Mouse (Mus musculus) myocyte (in vitro differentiated cells): Measurements from ENCODE around the gene Rassf4. TPM values are rescaled to one million over a fixed set of nuclear protein-coding genes. Genes with fewer than 3 reads are reported as not detected.

Source experiments
- H3K27me3 ChIP-seq: one replicate; pipeline ENCODE4 v1.6.1; 2011; ENCODE audit not compliant: control insufficient read depth, insufficient read depth, insufficient read length
- H3K36me3 ChIP-seq: one replicate; pipeline ENCODE4 v1.6.1; 2011; ENCODE audit not compliant: control insufficient read depth, insufficient read depth
- H3K4me2 ChIP-seq: one replicate; pipeline ENCODE4 v1.6.1; 2011; ENCODE audit warnings: low read depth, control low read depth
- H3K4me3 ChIP-seq: one replicate; pipeline ENCODE4 v1.5.1; 2011; ENCODE audit warnings: mild to moderate bottlenecking, control low read depth, moderate library complexity
- H3K79me2 ChIP-seq: one replicate; pipeline ENCODE4 v1.6.1; 2011; ENCODE audit not compliant: control insufficient read depth, insufficient read depth
- H3ac ChIP-seq: one replicate; pipeline ENCODE4 v1.6.1; 2011; ENCODE audit not compliant: control insufficient read depth, insufficient read length
- CEBPB ChIP-seq: IDR thresholded peaks from 2 replicates; pipeline ENCODE4 v1.6.1; 2011; ENCODE audit warnings: mild to moderate bottlenecking, moderate library complexity; ENCODE audit not compliant: poor library complexity, insufficient read depth, severe bottlenecking
- E2F4 ChIP-seq: IDR thresholded peaks from one replicate; pipeline ENCODE4 v1.6.1; 2011; ENCODE audit warnings: mild to moderate bottlenecking, control low read depth, moderate library complexity; ENCODE audit not compliant: insufficient read depth
- MAX ChIP-seq: IDR thresholded peaks from one replicate; pipeline ENCODE4 v1.6.1; 2011; ENCODE audit warnings: low read depth, mild to moderate bottlenecking, control low read depth
- MYOD1 ChIP-seq, 3 experiments: IDR thresholded peaks; one replicate each; pipeline ENCODE4 v1.6.1; 2011; ENCODE audit warnings: control low read depth in 2 of 3, low read depth in 2 of 3, mild to moderate bottlenecking in 2 of 3, moderate library complexity in 1 of 3; ENCODE audit not compliant: insufficient read length in 2 of 3, control insufficient read depth in 1 of 3
- MYOG ChIP-seq, 3 experiments: IDR thresholded peaks; one replicate each; pipeline ENCODE4 v1.6.1; 2011; ENCODE audit warnings: control low read depth in 2 of 3, low read depth in 2 of 3, mild to moderate bottlenecking in 2 of 3; ENCODE audit not compliant: insufficient read length in 2 of 3, control insufficient read depth in 1 of 3, insufficient read depth in 1 of 3
- POLR2A ChIP-seq: IDR thresholded peaks from one replicate; pipeline ENCODE4 v1.6.1; 2011; ENCODE audit warnings: low read depth, mild to moderate bottlenecking, control low read depth, moderate library complexity; ENCODE audit not compliant: insufficient read length
- POLR2AphosphoS2 ChIP-seq: IDR thresholded peaks from one replicate; pipeline ENCODE4 v1.6.1; 2011; ENCODE audit warnings: low read depth, control low read depth; ENCODE audit not compliant: insufficient read length
- REST ChIP-seq: IDR thresholded peaks from one replicate; pipeline ENCODE4 v1.6.1; 2011; ENCODE audit warnings: mild to moderate bottlenecking, control low read depth, moderate library complexity; ENCODE audit not compliant: insufficient read depth, insufficient read length
- SRF ChIP-seq: IDR thresholded peaks from one replicate; pipeline ENCODE4 v1.6.1; 2011; ENCODE audit warnings: low read depth; ENCODE audit not compliant: control insufficient read depth, insufficient read length
- TCF12 ChIP-seq: IDR thresholded peaks from one replicate; pipeline ENCODE4 v1.6.1; 2011; ENCODE audit warnings: mild to moderate bottlenecking, control low read depth; ENCODE audit not compliant: poor library complexity, insufficient read depth, severe bottlenecking
- TCF3 ChIP-seq: IDR thresholded peaks from one replicate; pipeline ENCODE4 v1.6.1; 2011; ENCODE audit warnings: low read depth, control low read depth; ENCODE audit not compliant: insufficient read length
- USF1 ChIP-seq: IDR thresholded peaks from one replicate; pipeline ENCODE4 v1.6.1; 2011; ENCODE audit warnings: low read depth, mild to moderate bottlenecking, control low read depth, moderate library complexity
- polyA plus RNA-seq: library from polyadenylated mRNA; unstranded; fragments of >200 nt; fragmentation: generic; extraction: Trizol; gene quantifications from one replicate; pipeline ENCODE4 v1.2.1, GENCODE M21; 2012; ENCODE audit warnings: missing spikeins

Gene Rassf4
- polyA plus RNA-seq, 1 experiment: 0.86 TPM

DNA sequence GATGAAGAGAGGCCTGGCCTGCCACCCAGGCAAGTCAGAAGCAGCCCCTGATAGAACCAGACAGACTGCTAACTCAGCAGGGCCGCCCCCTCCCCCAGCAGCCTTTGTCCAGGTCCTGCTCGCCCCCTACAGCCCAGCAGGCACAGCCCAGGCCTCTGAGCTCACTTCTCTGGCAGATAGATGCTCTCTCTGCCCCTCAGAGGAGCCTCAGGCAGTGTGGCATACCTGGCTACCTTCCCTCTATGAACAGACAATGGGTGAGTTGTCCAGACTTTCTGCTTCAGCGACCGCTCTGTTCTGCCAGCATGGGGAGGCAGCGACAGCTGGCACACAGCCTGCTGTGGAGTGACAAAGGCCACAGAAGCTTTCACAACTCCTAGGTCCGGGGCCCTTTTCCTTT is 3.6 kb downstream of the Rassf4 start:
- Histone ChIP-seq H3K27me3 (no peaks in the 10 kb centered on the region), H3K36me3 (no peaks in the 10 kb centered on the region), H3K4me3 (no peak overlapping the region), H3K79me2 (no peaks in the 10 kb centered on the region), H3K4me2 (no peak overlapping the region), H3ac (no peak overlapping the region)
- TF ChIP-seq MYOD1 (IDR thresholded peaks at IDR 0.05; ENCODE audit: control insufficient read depth in 1 of 3, insufficient read length in 2 of 3, low read depth in 2 of 3): no peak

DNA sequence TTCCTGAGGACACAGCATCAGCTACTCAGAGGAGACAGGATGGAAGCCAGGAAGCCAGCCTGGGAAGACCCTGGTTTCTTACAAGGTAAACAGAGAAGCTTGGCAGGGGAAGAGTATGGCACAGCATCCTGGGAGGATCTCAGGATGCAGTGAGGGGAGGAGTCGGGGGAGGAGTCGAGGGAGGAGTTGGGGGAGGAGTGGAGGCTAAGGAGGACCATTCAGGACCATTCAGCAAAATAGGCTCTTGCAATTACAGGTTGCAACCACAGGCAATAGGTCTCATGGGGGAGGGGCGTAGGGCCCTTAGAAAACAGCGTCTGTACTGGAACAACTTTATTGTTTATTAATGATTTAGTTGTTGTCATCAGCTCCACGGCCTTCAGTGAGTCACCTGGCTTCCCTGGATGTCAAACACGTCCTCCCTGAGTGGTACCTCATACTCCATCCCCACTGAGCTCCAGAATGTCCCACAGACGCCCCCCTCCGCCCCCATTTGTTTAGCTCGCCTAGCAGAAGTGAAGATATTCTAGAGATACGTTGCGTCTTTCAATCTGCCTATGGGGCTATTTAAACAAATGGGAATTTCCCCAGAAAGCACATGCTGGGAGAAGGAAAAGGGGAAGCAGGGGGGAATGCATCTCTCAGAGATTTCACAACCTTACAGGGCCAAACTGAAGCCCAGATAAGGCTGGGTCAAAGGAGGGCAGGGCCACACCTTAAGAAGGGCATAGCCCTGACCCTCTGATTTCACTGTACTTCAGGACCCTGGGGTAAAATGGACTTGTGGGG is 4.9 kb downstream of the Rassf4 start:
- H3K36me3 ChIP-seq: no peaks in the 10 kb centered on the region
- H3K4me2 ChIP-seq: no peak overlapping the region
- no peaks in the 10 kb centered on the region for H3K79me2 ChIP-seq
- H3ac ChIP-seq: no peak overlapping the region
- H3K4me3 ChIP-seq: no peak overlapping the region
- TF ChIP-seq TCF3: no peak
- H3K27me3 ChIP-seq: no peaks in the 10 kb centered on the region

DNA sequence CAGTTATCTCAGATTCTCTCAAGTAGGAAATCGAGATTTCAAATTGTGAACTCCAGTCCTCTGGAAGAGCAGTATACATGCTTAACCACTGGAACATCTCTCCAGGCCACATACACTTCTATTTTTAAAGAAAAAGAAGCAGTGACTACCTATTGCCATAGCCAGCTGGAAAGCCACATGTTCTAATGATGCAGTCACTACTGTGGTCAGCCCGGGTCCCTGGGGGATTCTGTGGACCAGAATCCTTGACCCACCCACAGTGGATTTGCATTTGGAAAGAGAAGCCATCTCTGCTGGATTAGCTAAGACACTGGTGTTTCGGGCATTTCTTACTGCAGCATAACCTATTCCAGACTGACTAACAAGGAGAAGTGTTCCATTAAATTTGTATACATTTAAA is 6.4 kb downstream of the Rassf4 start:
- H3ac ChIP-seq: no peak overlapping the region

DNA sequence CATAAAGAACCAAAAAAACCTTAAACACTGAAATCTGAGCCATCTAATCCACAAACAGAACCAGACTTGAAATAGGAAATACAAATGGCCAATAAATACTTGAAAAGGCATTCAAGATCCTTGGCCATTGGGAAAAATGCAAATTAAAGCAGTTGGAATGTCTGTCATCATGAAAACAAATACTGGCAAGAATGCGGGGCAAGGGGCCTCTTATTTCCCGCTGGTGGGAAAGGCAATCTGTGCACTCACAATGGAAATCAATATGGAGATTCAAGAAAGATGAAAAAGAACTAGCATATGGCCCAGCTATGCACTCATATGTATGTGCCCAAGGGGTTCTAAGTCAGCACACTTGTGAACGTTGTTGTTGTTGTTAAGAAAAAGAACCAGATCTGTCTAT is 6.9 kb downstream of the Rassf4 start:
- H3ac ChIP-seq: no peak overlapping the region
- H3K27me3 ChIP-seq: no peaks in the 10 kb centered on the region

More for the DNA sequence above, 6.4 kb downstream of the Rassf4 start:
- Histone ChIP-seq H3K27me3 (no peaks in the 10 kb centered on the region), H3K4me2 (peak overlapping the region; percentile 34), H3K79me2 (no peaks in the 10 kb centered on the region), H3K36me3 (no peaks in the 10 kb centered on the region), H3K4me3 (no peak overlapping the region)
- no peak for TF ChIP-seq SRF
- no peak for TF ChIP-seq MYOD1 (IDR thresholded peaks at IDR 0.05; ENCODE audit: control insufficient read depth in 1 of 3, insufficient read length in 2 of 3, low read depth in 2 of 3)

DNA sequence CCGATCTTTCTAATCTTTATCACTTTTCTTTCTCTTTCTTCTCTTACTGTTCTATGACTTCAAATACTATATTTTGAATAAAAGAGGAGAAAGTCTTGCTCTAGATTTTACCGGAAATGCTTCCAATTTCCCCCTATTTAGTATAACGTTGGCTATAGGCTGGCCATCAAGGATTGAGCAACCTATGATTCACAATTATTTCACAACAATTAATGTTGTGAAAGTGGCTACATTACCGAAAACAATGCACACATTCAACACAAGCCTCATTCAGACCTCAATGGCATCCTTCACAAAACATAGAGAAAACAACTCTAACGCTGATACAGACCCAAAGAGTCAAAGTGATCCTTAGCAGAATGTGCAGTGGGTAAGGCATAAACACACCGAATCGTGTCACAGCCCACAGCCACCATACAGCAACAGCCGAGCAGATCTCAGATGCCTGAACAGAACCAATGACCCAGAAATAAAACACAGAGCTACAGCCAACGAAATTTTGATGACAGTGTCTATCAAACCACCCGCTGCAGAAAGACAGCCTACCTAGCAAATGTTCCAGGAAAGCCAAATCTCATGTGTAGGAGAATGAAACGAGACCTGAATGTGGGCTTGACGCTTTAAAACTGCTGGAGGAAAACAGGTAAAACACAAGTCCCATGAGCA is 7.5 kb downstream of the Rassf4 start:
- H3K79me2 ChIP-seq: no peaks in the 10 kb centered on the region
- H3K36me3 ChIP-seq: no peaks in the 10 kb centered on the region
- no peak overlapping the region for H3K4me2 ChIP-seq
- TF ChIP-seq CEBPB (0 out of 2 replicates have a peak, but pooled peaks have one; percentile 16), SRF (no peak), MYOD1 (IDR thresholded peaks at IDR 0.05; ENCODE audit: control insufficient read depth in 1 of 3, insufficient read length in 2 of 3, low read depth in 2 of 3) (no peak), MAX (no peak), USF1 (no peak), E2F4 (no peak), REST (no peak), POLR2A (no peak)
- H3K4me3 ChIP-seq: no peak overlapping the region
- no peaks in the 10 kb centered on the region for H3K27me3 ChIP-seq
- no peak overlapping the region for H3ac ChIP-seq

More for the DNA sequence above, 6.9 kb downstream of the Rassf4 start:
- H3K79me2 ChIP-seq: no peaks in the 10 kb centered on the region
- no peaks in the 10 kb centered on the region for H3K36me3 ChIP-seq
- H3K4me2 ChIP-seq: no peak overlapping the region
- TF ChIP-seq POLR2AphosphoS2: no peak
- TF ChIP-seq POLR2A: no peak
- no peak for TF ChIP-seq SRF
- TF ChIP-seq E2F4: no peak
- no peak for TF ChIP-seq TCF12
- TF ChIP-seq REST: no peak
- no peak for TF ChIP-seq MAX
- no peak for TF ChIP-seq USF1
- TF ChIP-seq MYOD1 (IDR thresholded peaks at IDR 0.05; ENCODE audit: control insufficient read depth in 1 of 3, insufficient read length in 2 of 3, low read depth in 2 of 3): no peak
- no peak for TF ChIP-seq CEBPB
- no peak for TF ChIP-seq MYOG (IDR thresholded peaks at IDR 0.05; ENCODE audit: control insufficient read depth in 1 of 3, insufficient read depth in 1 of 3, insufficient read length in 2 of 3, low read depth in 2 of 3)
- no peak for TF ChIP-seq TCF3
- no peak overlapping the region for H3K4me3 ChIP-seq
